Comparison of ENCODE assay signal across 9 mouse cellular contexts in the genomic region with DNA sequence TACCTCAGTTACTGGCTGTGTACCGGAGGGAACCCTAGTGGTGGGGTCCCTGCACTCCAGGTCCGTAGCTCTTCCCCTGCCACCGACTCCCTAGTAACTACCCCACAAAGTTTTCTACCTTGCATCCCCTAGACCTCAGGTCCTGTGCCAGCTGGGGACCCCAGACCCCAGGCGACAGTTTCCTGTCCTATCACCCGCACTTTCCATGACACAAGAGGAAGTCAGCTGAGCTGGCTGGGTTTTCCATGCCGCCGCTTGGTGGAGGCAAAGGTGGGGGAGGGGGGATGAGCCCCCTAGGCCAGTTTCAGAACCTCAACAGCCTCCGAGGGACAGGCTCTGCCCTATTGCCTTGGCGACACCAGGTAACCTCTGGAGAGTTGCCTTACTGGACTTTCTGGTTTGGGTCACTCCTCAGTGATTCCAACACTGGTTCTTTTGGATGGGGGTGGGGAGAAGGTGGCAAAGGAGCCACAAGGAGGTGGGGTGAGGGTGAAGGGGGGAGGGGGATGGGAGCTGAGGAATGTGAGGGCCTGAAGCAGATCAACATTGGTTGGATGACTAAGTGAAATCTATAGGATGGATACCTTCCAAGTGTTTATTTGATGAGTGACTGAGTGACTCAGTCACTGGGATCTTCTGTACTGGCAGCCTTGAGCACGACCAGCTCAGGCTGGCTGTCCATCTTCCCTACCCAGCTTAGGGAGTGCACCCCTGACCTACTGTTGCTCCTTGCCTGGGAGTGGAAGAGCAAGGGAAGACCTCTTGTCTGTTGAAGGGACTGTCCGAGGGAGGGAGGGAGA. TPM values are rescaled to one million over a fixed set of nuclear protein-coding genes. Genes with fewer than 3 reads are reported as not detected.
DNase-seq lines count a peak whose midpoint lies in the region; ATAC-seq and TF ChIP-seq lines count a peak whose summit lies in the region.
"Had no signal": no experiment of that assay in that cellular context is flagged by ENCODE, and none has a peak within 500 bp of the region (broad histone marks: within the 10 kb centered on the region; RNA-seq: fewer than 3 reads in every experiment).

No protein-coding gene starts in this region.

- intact Hi-C loops in heart, postnatal 14 days (cut with DNase I), result no loop called here
- intact Hi-C loops in left cerebral cortex, postnatal 36 days (cut with DNase I), result no loop called here

- no peak for TF ChIP-seq CTCF in small intestine, adult 2 months (IDR thresholded peaks at IDR 0.05; ENCODE audit: extremely low read depth, insufficient read length, insufficient replicate concordance, low read depth, low read length)

- WGBS in heart, embryonic 13.5 days, result 29% methylated on average over 11 of the region's 11 CpGs
- WGBS in small intestine, adult 2 months, result 26% methylated on average over 11 of the region's 11 CpGs

- no peak for ATAC-seq in heart, embryonic 13.5 days (ENCODE audit: extremely low read depth, insufficient number of reproducible peaks, low FRiP score, low TSS enrichment)
- ATAC-seq in CD4-positive, CD25-positive, alpha-beta regulatory T cell, adult 4 months, result peak; percentile 46

- no peaks in the 10 kb centered on the region for H3K27me3 ChIP-seq in heart, embryonic 13.5 days (replicated peaks)
- no peaks in the 10 kb centered on the region for H3K27me3 ChIP-seq in small intestine, adult 2 months (ENCODE audit: control insufficient read depth, insufficient read depth, low read length)

- no peaks in the 10 kb centered on the region for H3K9me3 ChIP-seq in heart, embryonic 13.5 days

- H3K36me3 ChIP-seq in heart, embryonic 13.5 days, result no peaks in the 10 kb centered on the region
- H3K36me3 ChIP-seq in small intestine, adult 2 months (ENCODE audit: control insufficient read depth, insufficient read depth, low read length), result no peaks in the 10 kb centered on the region

- peak overlapping the region; percentile 27; the same call in 1 of the 2 replicates for H3K4me2 ChIP-seq in heart, embryonic 13.5 days

- TF ChIP-seq POLR2A in small intestine, adult 2 months (IDR thresholded peaks at IDR 0.05; ENCODE audit: low read depth, low read length), result no peak

- DNase-seq in heart, postnatal 14 days, result no peak
- peak; percentile 13 for DNase-seq in kidney, adult 18-20 months
- DNase-seq in cerebellum, postnatal 25 days, result no peak
- DNase-seq in left cerebral cortex, adult 18-20 months (ENCODE audit: low spot score in 2 of 2), result no peak
- DNase-seq in left cerebral cortex, postnatal 36 days (ENCODE audit: low spot score in 2 of 2), result no peak

- peaks cover 8% of the 10 kb centered on the region for H3K4me1 ChIP-seq in heart, embryonic 13.5 days
- H3K4me1 ChIP-seq in small intestine, adult 2 months (ENCODE audit: control insufficient read depth, insufficient read depth, insufficient read length, low read length), result 0 out of 2 replicates have a peak, but pooled peaks cover 3% of the 10 kb centered on the region

- no peak overlapping the region for H3K4me3 ChIP-seq in heart, embryonic 13.5 days
- H3K4me3 ChIP-seq in small intestine, adult 2 months (ENCODE audit: low read depth, low read length), result 0 out of 2 replicates have a peak overlapping the region, but pooled peaks have one; percentile 12

- 0 out of 2 replicates have a peak overlapping the region, but pooled peaks have one; percentile 28 for H3K9ac ChIP-seq in heart, embryonic 13.5 days

- H3K27ac ChIP-seq in heart, embryonic 13.5 days (replicated peaks), result no peak overlapping the region
- no peak overlapping the region for H3K27ac ChIP-seq in small intestine, adult 2 months (ENCODE audit: insufficient read depth, low read depth, low read length)

RNA-seq across cellular contexts. Expression of a gene that starts 2.0 kb away (rescaled TPM):
- 0.71 TPM in 2 replicates for polyA plus RNA-seq in heart, embryonic 13.5 days (2015; fragmentation: Nextera tagmentation; extraction: Ambion mirVana)
- total RNA-seq in heart, postnatal 14 days (2021), result 1 to 10 TPM in 1 of 2 experiments, under 1 TPM in 1; 0.36 to 4.9 TPM
- 100 to 1,000 TPM; 449 to 646 TPM for polyA plus RNA-seq in CD4-positive, CD25-positive, alpha-beta regulatory T cell, adult 4 months (2017; shearing (Covaris generic))
- polyA plus RNA-seq in small intestine, adult 2 months (2012; rRNA removed), result 2.2 and 2.6 TPM in 2 replicates
- total RNA-seq in left cerebral cortex, adult 18-20 months (2021), result under 1 TPM in 1 of 2 experiments, not detected in 1; 0.16 TPM
- total RNA-seq in left cerebral cortex, postnatal 36 days (2021), result not detected
- polyA plus RNA-seq: limb, embryonic 11.5 days had no signal

RNA-seq across cellular contexts. Expression of a gene that starts 52.3 kb away (rescaled TPM):
- polyA plus RNA-seq in heart, embryonic 13.5 days (2015; fragmentation: Nextera tagmentation; extraction: Ambion mirVana), result 28.4 and 30.3 TPM in 2 replicates
- 10 to 100 TPM; 18.6 to 20.0 TPM for total RNA-seq in heart, postnatal 14 days (2021)
- polyA plus RNA-seq in CD4-positive, CD25-positive, alpha-beta regulatory T cell, adult 4 months (2017; shearing (Covaris generic)), result 10 to 100 TPM; 14.5 to 15.7 TPM
- 20.2 and 37.6 TPM in 2 replicates for polyA plus RNA-seq in small intestine, adult 2 months (2012; rRNA removed)
- 10 to 100 TPM; 21.7 to 25.8 TPM for total RNA-seq in left cerebral cortex, adult 18-20 months (2021)
- total RNA-seq in left cerebral cortex, postnatal 36 days (2021), result 10 to 100 TPM; 23.0 to 23.2 TPM
